Mouse (Mus musculus) C2C12 (cell line): ENCODE data around the gene Gm20388. TPM values are rescaled to one million over a fixed set of nuclear protein-coding genes. Genes with fewer than 3 reads are reported as not detected.

Experiments used
- H3K27me3 ChIP-seq: one replicate; pipeline ENCODE4 v1.6.1; 2011; ENCODE audit not compliant: control insufficient read depth, insufficient read depth, insufficient read length
- H3K36me3 ChIP-seq: one replicate; pipeline ENCODE4 v1.6.1; 2011; ENCODE audit not compliant: control insufficient read depth, insufficient read depth
- H3K4me3 ChIP-seq: one replicate; pipeline ENCODE4 v1.5.1; 2011; ENCODE audit warnings: mild to moderate bottlenecking, control low read depth; ENCODE audit not compliant: poor library complexity, insufficient read depth, severe bottlenecking
- H3K79me2 ChIP-seq: one replicate; pipeline ENCODE4 v1.6.1; 2011; ENCODE audit not compliant: control insufficient read depth, insufficient read depth
- H3K79me3 ChIP-seq: one replicate; pipeline ENCODE4 v1.6.1; 2011; ENCODE audit warnings: low read depth, control low read depth
- H3ac ChIP-seq: one replicate; pipeline ENCODE3; 2011; ENCODE audit warnings: low read depth; ENCODE audit not compliant: control insufficient read depth, insufficient read length
- CEBPB ChIP-seq: IDR thresholded peaks from one replicate; pipeline ENCODE4 v1.6.1; 2011; ENCODE audit warnings: low read depth, mild to moderate bottlenecking, control low read depth, moderate library complexity
- CTCF ChIP-seq: IDR thresholded peaks from one replicate; pipeline ENCODE4 v1.5.1; 2011; ENCODE audit not compliant: control insufficient read depth, insufficient read depth, insufficient read length
- FOSL1 ChIP-seq: IDR thresholded peaks from one replicate; pipeline ENCODE4 v1.8.0; 2011; ENCODE audit warnings: mild to moderate bottlenecking, low read length; ENCODE audit not compliant: poor library complexity, insufficient read depth, severe bottlenecking
- MAX ChIP-seq: IDR thresholded peaks from one replicate; pipeline ENCODE4 v1.6.1; 2011; ENCODE audit warnings: mild to moderate bottlenecking, control low read depth
- MYOD1 ChIP-seq: IDR thresholded peaks from one replicate; pipeline ENCODE4 v1.6.1; 2011; ENCODE audit warnings: low read depth; ENCODE audit not compliant: control insufficient read depth, insufficient read length
- MYOG ChIP-seq: IDR thresholded peaks from one replicate; pipeline ENCODE4 v1.6.1; 2011; ENCODE audit not compliant: control insufficient read depth, insufficient read length; ENCODE audit errors: extremely low read depth
- USF1 ChIP-seq: IDR thresholded peaks from one replicate; pipeline ENCODE4 v1.6.1; 2011; ENCODE audit warnings: low read depth, mild to moderate bottlenecking, control low read depth, moderate library complexity
- polyA plus RNA-seq: library from polyadenylated mRNA; unstranded; fragments of >200 nt; fragmentation: generic; extraction: Trizol; gene quantifications from one replicate; pipeline ENCODE4 v1.2.1, GENCODE M21; 2012; ENCODE audit warnings: missing spikeins

Gm20388 gene
- polyA plus RNA-seq, 1 experiment: 15.0 TPM

DNA sequence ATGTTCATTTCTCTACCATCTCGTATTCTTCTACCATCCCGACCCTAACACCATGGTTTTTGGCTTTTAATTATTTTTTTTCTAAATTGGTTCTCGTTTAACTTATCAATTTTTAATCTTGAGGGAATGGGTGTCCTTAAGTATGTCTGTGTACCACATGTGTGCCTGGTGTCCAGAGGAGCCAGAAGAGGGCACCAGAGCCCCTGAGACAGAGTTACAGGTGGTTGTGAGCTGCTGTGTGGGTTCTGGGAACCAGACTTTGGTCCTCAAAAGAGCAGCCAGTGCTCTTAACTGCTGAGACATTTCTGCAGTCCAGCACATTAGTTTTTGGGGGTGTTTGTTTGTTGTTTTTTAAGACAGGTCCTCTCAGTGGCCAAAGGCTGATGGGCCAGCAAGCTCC lies 485.3 kb downstream of the Gm20388 start:
- H3K27me3 ChIP-seq: no peaks in the 10 kb centered on the region
- no peak overlapping the region for H3ac ChIP-seq
- H3K79me2 ChIP-seq: no peaks in the 10 kb centered on the region
- no peaks in the 10 kb centered on the region for H3K36me3 ChIP-seq
- TF ChIP-seq FOSL1: no peak
- TF ChIP-seq USF1: no peak
- no peak overlapping the region for H3K4me3 ChIP-seq
- H3K79me3 ChIP-seq: no peaks in the 10 kb centered on the region

DNA sequence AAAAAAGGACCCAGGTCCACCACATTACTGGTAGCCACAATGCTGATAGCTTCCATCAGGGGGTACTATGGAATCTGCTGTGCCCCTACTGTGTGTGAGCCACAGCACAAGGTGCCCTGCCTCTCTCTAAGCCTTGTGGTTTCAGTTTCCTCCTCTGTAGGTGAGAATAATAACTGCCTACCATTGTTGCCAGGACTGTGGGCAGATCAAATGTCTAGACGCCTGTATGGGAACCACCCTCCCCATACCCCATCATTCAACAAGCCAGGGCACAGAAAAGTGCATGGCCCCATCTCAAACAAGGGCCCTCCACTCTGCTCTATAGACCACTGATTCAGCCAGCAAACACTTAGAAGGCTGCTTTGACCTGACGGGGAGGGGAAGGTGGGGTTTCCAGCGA lies 486.1 kb downstream of the Gm20388 start:
- no peak overlapping the region for H3K4me3 ChIP-seq
- no peak overlapping the region for H3ac ChIP-seq
- H3K27me3 ChIP-seq: no peaks in the 10 kb centered on the region
- TF ChIP-seq MAX: no peak
- no peaks in the 10 kb centered on the region for H3K36me3 ChIP-seq
- no peaks in the 10 kb centered on the region for H3K79me3 ChIP-seq
- H3K79me2 ChIP-seq: no peaks in the 10 kb centered on the region

DNA sequence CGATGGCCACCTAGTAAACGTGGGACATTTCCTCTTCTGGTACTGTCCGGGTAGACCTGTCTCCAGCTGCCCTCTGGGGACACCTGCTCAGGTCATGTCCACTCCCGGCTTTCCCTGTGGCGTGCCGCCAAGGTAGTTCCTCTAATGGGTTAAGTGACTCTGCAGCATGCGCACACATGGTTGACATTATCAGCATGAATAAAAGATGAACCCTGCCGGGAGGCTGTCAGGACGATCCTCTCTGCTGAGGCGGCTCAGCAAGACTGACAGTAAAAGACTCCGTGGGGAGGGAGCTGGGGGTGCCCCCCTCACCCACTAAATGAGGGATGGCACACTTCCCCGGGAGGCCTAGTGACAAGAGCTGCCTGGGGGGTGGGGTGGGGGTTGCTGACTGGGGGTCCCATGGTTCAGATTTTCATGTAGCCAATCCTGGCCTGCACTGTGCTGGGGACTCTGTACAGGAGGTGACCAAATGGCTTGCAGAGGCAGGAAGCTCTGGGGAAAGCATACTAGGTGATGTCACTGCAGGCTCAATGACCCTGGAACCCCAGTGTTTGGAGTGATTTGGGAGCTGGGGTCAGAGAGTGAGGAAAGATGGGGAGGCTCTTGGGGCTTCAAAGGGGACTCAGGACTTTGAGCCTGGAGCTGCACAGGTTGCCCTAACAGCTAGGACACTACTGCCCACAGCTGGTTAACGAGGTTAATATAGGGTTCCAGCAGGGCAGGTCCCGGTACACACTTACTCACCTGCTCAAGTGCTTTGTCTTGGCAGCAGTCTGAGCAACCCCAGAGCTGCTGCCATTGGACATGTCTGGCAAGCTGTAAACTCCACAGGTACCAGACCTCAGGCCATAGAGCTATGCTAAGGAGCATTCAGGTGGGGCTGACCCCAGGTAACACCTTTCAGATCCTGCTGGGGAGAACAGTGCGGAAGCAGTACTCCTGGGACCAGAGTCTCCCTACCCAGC lies 487.1 kb downstream of the Gm20388 start:
- H3K79me2 ChIP-seq: no peaks in the 10 kb centered on the region
- H3K79me3 ChIP-seq: no peaks in the 10 kb centered on the region
- H3ac ChIP-seq: no peak overlapping the region
- no peak overlapping the region for H3K4me3 ChIP-seq
- no peaks in the 10 kb centered on the region for H3K27me3 ChIP-seq
- H3K36me3 ChIP-seq: no peaks in the 10 kb centered on the region
- TF ChIP-seq USF1 (no peak), MYOD1 (no peak), MYOG (no peak), CTCF (no peak), MAX (no peak), CEBPB (no peak), FOSL1 (no peak)

DNA sequence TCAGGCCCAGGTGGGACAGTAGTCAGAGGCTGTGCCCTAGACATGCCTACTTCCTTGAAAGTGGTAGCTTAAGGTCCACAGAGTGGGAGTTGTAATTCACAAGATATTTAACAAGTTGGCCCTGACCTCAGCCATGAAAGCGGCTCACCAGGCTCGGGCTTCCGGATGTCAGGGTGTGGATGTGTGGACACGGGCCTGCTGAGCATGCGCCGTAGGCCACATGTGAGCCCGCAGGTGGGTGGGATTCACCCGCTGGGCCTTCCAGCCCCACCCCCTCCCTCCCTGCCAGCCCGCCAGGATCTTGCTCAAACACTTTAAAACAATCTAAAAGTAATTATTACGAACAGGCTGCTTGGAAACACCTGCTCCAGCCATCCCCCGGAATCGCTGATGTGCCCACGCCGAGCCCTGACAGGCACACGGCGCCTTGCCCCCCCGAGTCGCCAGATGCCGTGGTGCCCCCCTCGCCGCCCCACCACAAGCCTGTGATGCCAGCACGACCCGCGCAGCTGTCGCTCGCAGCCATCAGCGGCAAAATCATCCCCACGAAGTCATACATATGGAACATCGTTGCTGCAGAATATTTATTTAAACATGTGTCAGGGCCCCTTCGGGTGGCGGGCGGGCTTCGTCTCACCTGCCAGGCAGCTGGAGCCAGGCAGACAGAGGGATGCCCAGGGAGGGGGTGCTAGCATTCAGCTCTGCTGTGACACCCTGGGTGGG lies 488.7 kb downstream of the Gm20388 start:
- Histone ChIP-seq H3K27me3 (no peaks in the 10 kb centered on the region), H3K4me3 (no peak overlapping the region), H3K79me2 (no peaks in the 10 kb centered on the region), H3ac (no peak overlapping the region), H3K79me3 (no peaks in the 10 kb centered on the region), H3K36me3 (no peaks in the 10 kb centered on the region)
- TF ChIP-seq MAX: no peak
- TF ChIP-seq FOSL1: no peak
- no peak for TF ChIP-seq CTCF
- TF ChIP-seq MYOD1: no peak
- TF ChIP-seq USF1: no peak
- no peak for TF ChIP-seq MYOG
- TF ChIP-seq CEBPB: no peak

DNA sequence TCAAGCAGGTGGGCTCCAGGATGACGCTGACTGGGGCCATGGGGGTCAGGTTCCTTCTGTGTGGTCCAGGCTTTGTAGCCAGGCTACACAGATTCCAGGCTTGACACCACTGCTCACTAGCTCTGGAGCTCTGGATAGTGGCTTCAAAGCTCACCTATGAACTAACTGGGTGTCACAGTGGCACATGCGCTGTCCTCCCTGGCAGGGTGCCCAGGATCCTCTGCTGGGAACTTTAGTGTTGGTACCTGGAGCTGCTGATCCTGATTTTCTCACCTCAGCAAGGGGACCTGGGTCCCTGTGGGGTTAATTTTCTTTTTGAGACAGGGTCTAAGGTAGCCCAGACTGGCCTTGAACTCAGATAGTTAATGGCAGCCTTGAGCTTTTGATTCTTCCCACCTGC lies 490.6 kb downstream of the Gm20388 start:
- Histone ChIP-seq H3ac (no peak overlapping the region), H3K4me3 (no peak overlapping the region), H3K79me2 (no peaks in the 10 kb centered on the region), H3K36me3 (no peaks in the 10 kb centered on the region), H3K79me3 (no peaks in the 10 kb centered on the region), H3K27me3 (no peaks in the 10 kb centered on the region)
- TF ChIP-seq MAX: no peak
- no peak for TF ChIP-seq MYOD1
- no peak for TF ChIP-seq CEBPB
- no peak for TF ChIP-seq MYOG
- TF ChIP-seq CTCF: no peak
- TF ChIP-seq FOSL1: no peak
- no peak for TF ChIP-seq USF1

DNA sequence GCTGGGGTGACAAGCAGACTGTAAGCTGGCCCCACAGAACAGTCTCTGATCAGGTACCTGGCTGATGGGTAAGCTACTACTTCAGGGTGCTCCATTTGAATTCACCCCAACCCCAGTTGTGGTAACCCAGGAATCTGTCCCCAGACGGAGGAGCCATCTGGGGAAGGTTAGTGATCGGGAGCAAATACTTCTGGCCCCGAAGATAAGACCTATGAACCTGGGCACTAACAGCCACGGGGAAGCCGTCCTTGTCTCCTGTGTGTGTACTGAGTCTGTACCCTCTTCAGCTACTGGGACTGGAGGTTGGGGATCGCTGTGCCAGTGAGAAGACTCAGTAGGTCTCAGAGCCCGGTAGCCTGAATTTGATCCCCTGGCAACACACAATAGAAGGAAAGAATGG lies 491.1 kb downstream of the Gm20388 start:
- no peaks in the 10 kb centered on the region for H3K36me3 ChIP-seq
- H3K4me3 ChIP-seq: no peak overlapping the region
- no peaks in the 10 kb centered on the region for H3K79me2 ChIP-seq
- H3K79me3 ChIP-seq: no peaks in the 10 kb centered on the region
- no peaks in the 10 kb centered on the region for H3K27me3 ChIP-seq
- no peak for TF ChIP-seq MYOD1
- TF ChIP-seq CEBPB: no peak
- no peak for TF ChIP-seq MYOG
- TF ChIP-seq FOSL1: no peak
- TF ChIP-seq MAX: no peak
- TF ChIP-seq USF1: no peak
- no peak for TF ChIP-seq CTCF
- H3ac ChIP-seq: no peak overlapping the region
